Mouse (Mus musculus) right cerebral cortex, adult 2 months (tissue): ENCODE data around the gene 1700012A03Rik.
A peak's percentile ranks its signal among the peaks of the same experiment; 100 is the strongest.

Experiments
- DNase-seq, 2 experiments: peaks; one replicate each; pipeline ENCODE4 v3.0.0; 2021 to 2022; ENCODE audit warnings: low spot score in 2 of 2

Gene 1700012A03Rik

GRCm38 (mm10) chr6:32049951-32050345 is at the start of gene 1700012A03Rik:
Gene 1700012A03Rik (plus strand): TSS chr6:32050246.
- DNase-seq: no peak

DNA sequence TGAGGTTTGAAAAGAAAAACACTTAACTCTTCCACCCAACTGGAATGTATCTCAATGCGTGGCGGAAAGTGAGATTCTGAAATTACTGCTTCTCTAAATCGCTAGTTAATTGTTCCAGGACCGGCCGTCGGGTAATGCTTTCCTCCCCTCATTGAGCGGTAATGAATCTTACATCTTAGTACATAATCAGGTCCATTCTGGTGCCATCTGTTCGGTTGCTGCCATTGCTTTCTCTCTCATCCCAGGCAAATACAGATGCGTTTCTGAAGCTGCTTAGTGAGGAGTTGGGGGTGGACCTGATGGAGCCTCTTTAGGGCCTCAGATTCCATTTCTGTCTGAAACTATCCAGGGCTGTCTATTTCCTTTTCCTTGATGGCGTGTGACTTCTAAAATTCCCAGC is 45.8 kb upstream of the 1700012A03Rik start:
- DNase-seq: no peak

DNA sequence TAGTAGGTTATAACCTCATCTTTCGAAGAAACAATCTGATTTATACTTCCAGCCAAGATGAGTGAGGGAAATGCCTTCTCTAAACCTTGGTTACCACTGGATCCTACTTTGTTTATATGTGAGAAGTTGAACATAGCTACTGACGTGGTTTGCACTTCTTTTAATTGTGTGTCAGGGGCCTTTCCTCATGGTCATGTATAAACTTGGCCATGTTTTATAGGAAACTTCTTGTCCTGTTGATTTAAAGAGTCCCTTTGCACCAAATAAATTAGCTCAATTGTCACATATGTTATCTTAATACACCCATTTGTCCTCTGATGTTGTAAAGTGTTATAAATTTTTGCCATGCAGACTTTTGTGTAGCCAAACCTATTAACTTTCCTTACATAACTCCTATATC is 44.1 kb upstream of the 1700012A03Rik start:
- DNase-seq: no peak

DNA sequence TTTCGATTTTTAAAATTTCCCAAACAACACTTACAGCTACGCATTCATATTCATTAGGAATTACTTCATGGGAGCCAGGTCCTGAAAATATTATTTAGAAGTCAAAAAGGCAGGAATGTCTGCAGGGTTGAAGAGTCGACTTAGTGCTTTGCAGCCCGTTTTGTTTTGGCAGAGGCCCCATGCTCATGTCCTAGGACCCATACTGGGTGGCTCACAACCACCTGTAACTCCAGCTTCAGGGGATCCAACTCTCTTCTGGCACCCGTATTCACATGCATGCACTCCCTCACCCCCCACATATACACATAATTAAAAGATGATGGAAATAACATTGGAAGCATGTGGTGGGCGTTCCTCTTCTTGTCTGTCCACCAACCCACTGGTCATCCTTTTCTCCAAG is 43.7 kb upstream of the 1700012A03Rik start:
- DNase-seq: no peak

DNA sequence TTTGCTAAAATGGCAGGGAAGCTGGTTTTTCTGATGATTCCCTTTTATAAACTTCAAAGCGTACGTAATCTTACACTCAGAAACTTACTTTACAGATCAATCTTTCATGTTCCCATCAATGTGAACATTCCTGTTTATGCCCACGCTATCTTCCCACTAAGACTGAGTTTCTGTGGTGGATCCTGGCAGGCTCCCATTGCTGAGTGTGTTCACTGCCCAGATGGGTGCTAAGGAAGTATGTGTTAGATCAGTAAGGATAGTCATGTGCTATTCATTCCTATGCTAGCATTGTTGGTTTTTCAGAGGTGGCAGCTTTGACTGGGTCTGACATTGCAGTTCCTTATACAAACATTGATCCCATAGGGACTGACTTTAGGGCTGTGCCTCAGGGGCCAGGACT is 42.7 kb upstream of the 1700012A03Rik start:
- DNase-seq: peak; percentile 27 to 34

DNA sequence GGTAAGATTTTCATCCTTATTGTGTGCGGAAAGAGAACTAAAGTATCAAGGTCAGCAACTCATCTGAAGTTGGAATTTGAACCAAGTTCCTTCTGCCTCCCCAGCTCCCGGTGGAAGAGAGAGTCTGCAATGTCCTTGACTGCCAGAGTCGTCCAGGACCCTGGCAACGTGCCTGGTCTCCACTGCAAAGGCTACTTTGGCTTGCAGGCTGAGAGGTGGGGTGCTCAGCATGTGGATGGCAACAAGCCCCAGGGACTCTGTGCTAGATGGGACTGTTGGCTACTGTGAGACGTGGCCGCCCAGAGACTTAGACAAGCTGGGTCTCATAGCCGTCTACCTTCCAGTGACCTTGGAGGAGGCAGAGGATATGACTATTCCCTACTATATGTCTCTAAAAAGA is 33.2 kb upstream of the 1700012A03Rik start:
- no peak for DNase-seq

DNA sequence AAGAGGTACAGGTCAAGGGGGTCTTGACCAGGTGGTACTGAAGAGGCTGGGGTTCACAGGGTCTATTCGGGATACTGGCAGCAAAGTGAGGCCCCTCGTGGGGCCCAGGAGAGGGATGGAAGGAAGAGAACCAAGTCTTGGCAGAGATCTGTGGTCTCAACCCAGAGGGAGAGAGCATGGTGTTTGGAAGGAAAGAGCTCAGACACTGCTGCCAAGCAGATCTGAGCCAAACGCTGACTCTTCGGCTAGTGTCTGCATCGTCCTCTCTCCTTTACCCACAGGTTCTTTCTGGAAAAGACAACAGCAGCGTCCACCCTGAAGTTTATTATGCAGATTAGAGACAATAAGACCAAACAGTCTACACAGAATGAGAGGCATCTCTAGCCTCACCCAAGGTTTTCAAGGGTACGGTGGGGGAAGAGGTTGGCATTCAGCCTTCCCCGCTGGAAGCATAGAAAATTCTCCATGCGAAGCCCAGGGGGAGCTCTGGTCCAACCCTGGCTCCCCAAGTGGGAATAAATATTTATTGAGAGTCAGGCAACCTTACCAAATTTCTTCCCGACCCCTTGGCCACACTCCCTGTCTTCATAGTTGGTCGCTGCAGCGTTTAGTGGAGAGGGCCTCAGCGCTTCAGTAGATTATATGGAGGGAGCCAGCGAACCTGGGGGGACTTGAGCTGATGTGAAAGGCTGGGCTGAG is 32.5 kb upstream of the 1700012A03Rik start:
- no peak for DNase-seq

- peak in 1 of 2 experiments; percentile 27 for DNase-seq
Observed at GRCm38 (mm10) chr6:32018105-32018446, 32.0 kb upstream of the 1700012A03Rik start.

DNA sequence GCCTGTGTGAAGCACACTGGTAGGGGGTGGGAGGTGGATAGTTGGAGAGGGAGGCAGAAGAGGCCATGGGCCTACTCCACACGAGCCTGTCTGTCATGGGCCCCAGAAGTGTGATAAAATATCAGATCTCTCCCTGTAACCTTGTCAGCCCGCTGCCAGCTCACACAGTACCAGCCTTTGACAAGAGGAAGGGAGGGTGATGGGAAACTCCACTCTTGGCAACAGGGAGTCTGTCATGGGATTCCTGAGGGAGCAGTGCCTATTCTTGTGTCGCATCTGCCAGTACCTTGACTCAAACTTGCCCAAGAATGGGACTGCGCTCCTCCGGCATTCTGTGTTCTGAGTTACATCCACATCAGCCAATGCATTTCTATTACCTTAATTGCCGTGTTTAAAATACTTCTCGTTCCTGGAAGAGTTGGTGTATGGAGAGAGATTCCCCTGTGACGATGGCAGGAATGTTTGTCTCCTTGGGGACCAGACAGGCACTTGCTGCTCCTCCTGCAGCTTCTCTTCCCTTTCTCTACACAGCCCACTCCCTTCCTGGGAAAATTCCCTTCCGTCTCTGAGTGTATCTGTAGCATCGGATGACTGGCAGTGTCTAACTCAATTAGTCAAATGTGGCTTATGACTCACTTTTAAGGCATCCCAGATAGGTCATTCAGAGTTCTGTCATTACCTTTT is 28.1 kb upstream of the 1700012A03Rik start:
- DNase-seq: peak in 1 of 2 experiments; percentile 3

DNA sequence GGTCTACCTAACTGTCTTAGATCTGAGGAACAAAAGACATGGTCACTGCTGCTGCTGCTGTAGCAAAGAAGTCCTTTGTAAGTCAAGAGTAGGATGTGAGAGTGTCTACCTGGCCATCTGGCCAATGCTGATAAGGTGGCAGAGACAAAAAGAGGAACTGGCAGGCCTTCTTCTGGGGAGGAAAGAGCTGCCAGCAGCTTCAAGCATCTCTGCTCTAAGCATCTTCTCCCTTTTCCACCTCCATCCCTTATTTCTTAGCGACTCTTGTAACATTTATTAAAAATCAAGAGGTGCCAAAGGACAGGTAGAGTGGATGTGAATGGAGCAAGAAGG is 27.5 kb upstream of the 1700012A03Rik start:
- DNase-seq: no peak

GRCm38 (mm10) chr6:32028228-32029009 is 21.6 kb upstream of the 1700012A03Rik start:
- DNase-seq: no peak

- DNase-seq: no peak
Observed at GRCm38 (mm10) chr6:32034226-32034625, 15.8 kb upstream of the 1700012A03Rik start.

DNA sequence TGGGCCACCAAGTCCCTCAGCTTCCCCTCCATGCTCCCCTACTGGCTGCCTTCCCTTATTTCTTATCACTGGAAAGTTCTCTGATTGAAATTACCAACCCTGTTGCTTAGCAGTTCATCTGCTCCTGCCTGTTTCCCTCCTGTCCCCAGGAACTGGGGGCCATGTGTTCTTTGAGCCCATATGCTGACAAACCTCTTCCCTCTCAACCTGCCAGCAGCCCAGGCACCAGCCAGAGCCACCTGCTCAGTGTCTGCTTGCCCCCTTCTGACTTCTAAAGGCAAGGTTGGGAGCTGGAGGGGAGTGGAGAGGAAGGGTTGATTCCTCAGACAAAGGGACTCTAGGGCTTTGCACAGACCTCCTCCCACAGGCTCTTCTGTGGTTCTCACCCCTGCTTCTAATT is 4.7 kb upstream of the 1700012A03Rik start:
- no peak for DNase-seq

- DNase-seq: no peak
Observed at GRCm38 (mm10) chr6:32049256-32049950, 643 bp upstream of the 1700012A03Rik start.

DNA sequence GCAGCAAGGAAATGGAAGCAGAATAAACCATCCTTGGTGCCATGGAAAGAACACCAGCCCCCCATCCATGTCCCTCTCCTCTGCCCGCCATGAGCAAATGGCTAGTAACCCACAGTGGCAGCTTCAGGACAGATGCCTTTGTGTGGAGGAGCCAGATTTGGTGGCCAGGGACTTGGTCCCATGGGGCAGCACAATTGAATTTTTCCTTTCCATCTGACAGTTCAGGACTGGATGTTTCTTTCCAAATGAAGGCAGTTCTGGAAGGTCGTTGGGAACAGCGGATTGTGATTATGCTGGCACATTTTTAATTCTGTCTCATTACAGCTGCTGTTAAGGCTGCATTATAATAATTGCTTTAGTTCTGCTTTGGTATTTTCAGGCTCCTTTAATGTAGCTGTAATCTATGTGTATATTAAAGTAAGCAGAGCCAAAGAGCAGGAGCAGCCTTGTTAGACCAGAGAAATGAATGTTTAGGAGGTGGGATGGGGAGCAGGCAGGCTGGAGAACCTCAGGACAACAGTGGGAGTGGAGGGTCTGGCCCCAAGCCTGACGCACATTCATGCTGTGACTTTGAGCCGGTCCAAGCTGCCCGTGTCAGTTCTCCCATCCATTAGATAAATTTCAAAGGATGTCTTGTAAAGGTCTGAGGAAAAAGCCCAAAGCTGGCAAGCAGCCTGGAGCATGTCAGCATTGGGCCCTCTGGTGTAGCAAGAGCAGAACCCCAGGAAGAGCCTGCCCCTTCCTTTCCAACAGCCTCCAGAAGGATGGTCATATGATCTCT is 2.3 kb downstream of the 1700012A03Rik start:
- no peak for DNase-seq

GRCm38 (mm10) chr6:32056525-32056924 is 6.5 kb downstream of the 1700012A03Rik start:
- no peak for DNase-seq

DNA sequence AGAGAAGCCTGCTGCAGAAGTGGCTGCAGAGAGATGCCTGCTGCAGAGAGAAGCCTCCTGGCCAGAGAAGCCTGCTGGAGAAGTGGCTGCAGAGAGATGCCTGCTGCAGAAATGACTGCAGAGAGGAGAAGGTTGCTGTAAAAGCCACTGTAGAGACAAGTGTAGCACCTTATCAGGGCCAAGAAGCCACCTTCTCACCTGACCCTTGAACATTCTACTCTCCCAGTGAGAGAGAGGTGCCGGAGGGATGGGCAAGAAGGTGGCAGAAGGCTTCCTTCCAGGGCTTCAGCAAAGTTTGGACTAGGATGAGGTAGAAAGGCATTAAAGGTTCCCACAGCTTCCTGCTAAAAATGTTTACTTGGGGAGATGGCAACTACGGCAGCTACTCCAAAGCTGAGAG is 8.5 kb downstream of the 1700012A03Rik start:
- DNase-seq: no peak

- DNase-seq: no peak
Observed at GRCm38 (mm10) chr6:32060641-32061040, 10.6 kb downstream of the 1700012A03Rik start.

- DNase-seq: no peak
Observed at GRCm38 (mm10) chr6:32061266-32061665, 11.2 kb downstream of the 1700012A03Rik start.

- DNase-seq: no peak
Observed at GRCm38 (mm10) chr6:32065789-32066510, 15.9 kb downstream of the 1700012A03Rik start.

GRCm38 (mm10) chr6:32072161-32072560 is 22.1 kb downstream of the 1700012A03Rik start:
- DNase-seq: no peak
